In genomic region chr19:8757471-8757998, GRCm38 (mm10) we compare ENCODE assay signal across 8 mouse cellular contexts. TPM values are rescaled to one million over a fixed set of nuclear protein-coding genes. Genes with fewer than 3 reads are reported as not detected.
DNase-seq lines count a peak whose midpoint lies in the region; ATAC-seq and TF ChIP-seq lines count a peak whose summit lies in the region.

No protein-coding gene starts in this region.

- intact Hi-C loops in gastrocnemius, postnatal 14 days (cut with DNase I; ENCODE audit: low total_unique reads), result no loop called here

- no peak for TF ChIP-seq CTCF in hindbrain, postnatal 0 days (IDR thresholded peaks at IDR 0.05; ENCODE audit: low read depth)

- 4% methylated on average over 14 of the region's 14 CpGs for whole genome bisulfite sequencing in lung, embryonic 15.5 days
- WGBS in hindbrain, postnatal 0 days, result 5% methylated on average over 14 of the region's 14 CpGs

- H3K36me3 ChIP-seq in lung, embryonic 15.5 days, result peaks cover 28% of the 10 kb centered on the region
- peaks cover 14% of the 10 kb centered on the region for H3K36me3 ChIP-seq in hindbrain, postnatal 0 days (ENCODE audit: insufficient read depth, low read length)

- no peak for DNase-seq in lung, postnatal 36 days
- no peak for DNase-seq in hindbrain, postnatal 0 days (ENCODE audit: low spot score)
- peak; percentile 76 for DNase-seq in naive thymus-derived CD4-positive, alpha-beta T cell, adult 2 months (ENCODE audit: low read depth)
- no peak for DNase-seq in ovary, postnatal 36 days (ENCODE audit: low spot score)
- DNase-seq in embryo, embryonic 11 days, result no peak
- no peak for DNase-seq in gastrocnemius, postnatal 14 days

- H3K4me3 ChIP-seq in lung, embryonic 15.5 days, result peak overlapping the region; percentile 67
- peak overlapping the region; percentile 98 for H3K4me3 ChIP-seq in brown adipose tissue, adult 24 weeks (ENCODE audit: insufficient read depth, low read depth, low read length)
- H3K4me3 ChIP-seq in hindbrain, postnatal 0 days (ENCODE audit: low read length), result peak overlapping the region; percentile 97

- peak overlapping the region; percentile 87 for H3K27ac ChIP-seq in lung, embryonic 15.5 days
- H3K27ac ChIP-seq in brown adipose tissue, adult 24 weeks (replicated peaks; ENCODE audit: low read depth, low read length), result peak overlapping the region; percentile 77; the same call in 1 of the 2 replicates
- H3K27ac ChIP-seq in hindbrain, postnatal 0 days, result peak overlapping the region; percentile 90

- H3K27me3 ChIP-seq in lung, embryonic 15.5 days, result no peaks in the 10 kb centered on the region
- no peaks in the 10 kb centered on the region for H3K27me3 ChIP-seq in hindbrain, postnatal 0 days (ENCODE audit: insufficient read depth, low read length)

- peak overlapping the region; percentile 66 for H3K4me2 ChIP-seq in lung, embryonic 15.5 days
- peak overlapping the region; percentile 82 for H3K4me2 ChIP-seq in hindbrain, postnatal 0 days (ENCODE audit: low read depth, low read length)

- no peaks in the 10 kb centered on the region for H3K9me3 ChIP-seq in lung, embryonic 15.5 days
- no peaks in the 10 kb centered on the region for H3K9me3 ChIP-seq in hindbrain, postnatal 0 days (ENCODE audit: low read length)

- peak overlapping the region; percentile 83 for H3K9ac ChIP-seq in lung, embryonic 15.5 days
- peak overlapping the region; percentile 96 for H3K9ac ChIP-seq in hindbrain, postnatal 0 days (replicated peaks; ENCODE audit: low read length)

- no peak for ATAC-seq in lung, embryonic 15.5 days (ENCODE audit: borderline replicate concordance, extremely low read depth, low FRiP score, low TSS enrichment)
- no peak for ATAC-seq in hindbrain, postnatal 0 days

- peaks cover 20% of the 10 kb centered on the region for H3K4me1 ChIP-seq in lung, embryonic 15.5 days
- peaks cover 14% of the 10 kb centered on the region for H3K4me1 ChIP-seq in brown adipose tissue, adult 24 weeks (ENCODE audit: control insufficient read depth, insufficient read depth, insufficient read length, low read length)
- H3K4me1 ChIP-seq in hindbrain, postnatal 0 days (ENCODE audit: insufficient read depth, low read length), result peaks cover 17% of the 10 kb centered on the region; the same call in 1 of the 2 replicates

RNA-seq across cellular contexts. Expression of gene Nxf1, which starts 0.7 kb away (rescaled TPM):
- 184 and 198 TPM in 2 replicates for polyA plus RNA-seq in lung, embryonic 15.5 days (2015; fragmentation: Nextera tagmentation; extraction: Ambion mirVana)
- 51.6 and 58.1 TPM in 2 replicates for polyA plus RNA-seq in brown adipose tissue, adult 24 weeks (2012; ENCODE audit: insufficient read depth, insufficient read length, missing spikeins)
- 47.7 and 51.3 TPM in 2 replicates for total RNA-seq in hindbrain, postnatal 0 days (2014; rRNA removed)
- 88.3 and 89.5 TPM in 2 replicates for polyA plus RNA-seq in hindbrain, postnatal 0 days (2015; fragmentation: Nextera tagmentation; extraction: Ambion mirVana)
- 10 to 100 TPM; 32.5 to 33.2 TPM for total RNA-seq in gastrocnemius, postnatal 14 days (2021)

RNA-seq across cellular contexts. Expression of gene Tmem223, which starts 13.3 kb away (rescaled TPM):
- 181 and 197 TPM in 2 replicates for polyA plus RNA-seq in lung, embryonic 15.5 days (2015; fragmentation: Nextera tagmentation; extraction: Ambion mirVana)
- polyA plus RNA-seq in brown adipose tissue, adult 24 weeks (2012; ENCODE audit: insufficient read depth, insufficient read length, missing spikeins), result 140 and 154 TPM in 2 replicates
- total RNA-seq in hindbrain, postnatal 0 days (2014; rRNA removed), result 269 and 347 TPM in 2 replicates
- polyA plus RNA-seq in hindbrain, postnatal 0 days (2015; fragmentation: Nextera tagmentation; extraction: Ambion mirVana), result 233 and 258 TPM in 2 replicates
- 10 to 100 TPM; 78.5 to 81.9 TPM for total RNA-seq in gastrocnemius, postnatal 14 days (2021)

RNA-seq across cellular contexts. Expression of gene Stx5a, which starts 16.3 kb away (rescaled TPM):
- polyA plus RNA-seq in lung, embryonic 15.5 days (2015; fragmentation: Nextera tagmentation; extraction: Ambion mirVana), result 142 and 153 TPM in 2 replicates
- polyA plus RNA-seq in brown adipose tissue, adult 24 weeks (2012; ENCODE audit: insufficient read depth, insufficient read length, missing spikeins), result 30.7 and 43.6 TPM in 2 replicates
- total RNA-seq in hindbrain, postnatal 0 days (2014; rRNA removed), result 84.4 and 110 TPM in 2 replicates
- 95.3 and 104 TPM in 2 replicates for polyA plus RNA-seq in hindbrain, postnatal 0 days (2015; fragmentation: Nextera tagmentation; extraction: Ambion mirVana)
- 10 to 100 TPM; 24.1 to 28.0 TPM for total RNA-seq in gastrocnemius, postnatal 14 days (2021)

RNA-seq across cellular contexts. Expression of gene Tmem179b, which starts 16.7 kb away (rescaled TPM):
- 77.2 and 81.3 TPM in 2 replicates for polyA plus RNA-seq in lung, embryonic 15.5 days (2015; fragmentation: Nextera tagmentation; extraction: Ambion mirVana)
- polyA plus RNA-seq in brown adipose tissue, adult 24 weeks (2012; ENCODE audit: insufficient read depth, insufficient read length, missing spikeins), result 34.0 and 34.8 TPM in 2 replicates
- total RNA-seq in hindbrain, postnatal 0 days (2014; rRNA removed), result 29.5 and 31.0 TPM in 2 replicates
- 27.0 and 27.7 TPM in 2 replicates for polyA plus RNA-seq in hindbrain, postnatal 0 days (2015; fragmentation: Nextera tagmentation; extraction: Ambion mirVana)
- total RNA-seq in gastrocnemius, postnatal 14 days (2021), result 10 to 100 TPM in 1 of 2 experiments, 1 to 10 TPM in 1; 9.7 to 11.1 TPM

RNA-seq across cellular contexts. Expression of gene 1700092M07Rik, which starts 17.0 kb away (rescaled TPM):
- polyA plus RNA-seq in lung, embryonic 15.5 days (2015; fragmentation: Nextera tagmentation; extraction: Ambion mirVana), result 2.0 and 2.1 TPM in 2 replicates
- polyA plus RNA-seq in brown adipose tissue, adult 24 weeks (2012; ENCODE audit: insufficient read depth, insufficient read length, missing spikeins), result not detected in 2 replicates
- not detected in 2 replicates for total RNA-seq in hindbrain, postnatal 0 days (2014; rRNA removed)
- 0.66 and 0.85 TPM in 2 replicates for polyA plus RNA-seq in hindbrain, postnatal 0 days (2015; fragmentation: Nextera tagmentation; extraction: Ambion mirVana)
- total RNA-seq in gastrocnemius, postnatal 14 days (2021), result not detected
